Mouse (Mus musculus) layer of hippocampus, postnatal 10 days (tissue): ENCODE results near the gene Scyl1. TPM values are rescaled to one million over a fixed set of nuclear protein-coding genes. Genes with fewer than 3 reads are reported as not detected.

Experiments used
- DNase-seq, 2 experiments: peaks; one replicate each; pipeline ENCODE4 v3.0.0; 2021; ENCODE audit warnings: low spot score in 2 of 2
- total RNA-seq, 2 experiments: library from RNA; stranded (reverse); gene quantifications; 2 replicates each; pipeline ENCODE4 v1.2.3; 2021

Gene Scyl1
- total RNA-seq, 2 experiments from 2014 or later, result 67.3 to 72.8 TPM

- DNase-seq, result peak in 1 of 2 experiments; percentile 36
Observed at GRCm38 (mm10) chr19:5745756-5746710, 25.2 kb downstream of the Scyl1 start.

DNA sequence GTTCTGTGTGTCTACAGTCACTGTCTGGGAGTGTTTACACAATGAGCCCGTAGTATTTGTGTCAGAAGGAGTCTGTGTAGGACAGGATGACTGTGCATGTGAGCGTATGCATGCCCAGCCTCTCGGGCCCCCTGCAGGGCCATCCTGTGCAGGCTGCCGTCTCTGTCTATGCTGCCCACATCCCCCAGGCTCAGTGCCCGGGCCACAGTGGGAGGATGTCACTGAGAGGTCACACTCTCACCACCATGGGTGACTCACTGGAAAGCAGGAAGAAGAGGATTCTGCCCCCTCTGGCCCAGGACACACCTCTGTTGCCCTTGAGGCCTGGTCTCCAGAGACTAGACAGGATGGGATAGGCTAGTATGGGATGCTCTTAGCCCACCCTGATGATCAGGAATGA, 27.6 kb downstream of the Scyl1 start:
- no peak for DNase-seq

DNA sequence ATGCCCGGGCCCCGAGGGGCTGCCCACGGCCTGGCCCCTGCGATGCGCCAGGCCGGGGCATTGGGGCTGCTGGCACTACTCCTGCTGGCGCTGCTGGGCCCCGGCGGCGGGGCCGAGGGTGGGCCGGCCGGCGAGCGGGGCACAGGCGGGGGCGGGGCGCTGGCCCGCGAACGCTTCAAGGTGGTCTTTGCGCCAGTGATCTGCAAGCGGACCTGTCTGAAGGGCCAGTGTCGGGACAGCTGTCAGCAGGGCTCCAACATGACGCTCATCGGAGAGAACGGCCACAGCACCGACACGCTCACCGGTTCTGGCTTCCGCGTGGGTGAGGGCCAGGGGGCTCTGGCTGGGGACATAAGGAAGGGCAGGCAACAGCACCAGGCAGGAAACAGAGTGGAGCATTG, 29.0 kb downstream of the Scyl1 start:
- peak in 1 of 2 experiments; percentile 53 for DNase-seq

- DNase-seq, result peak; percentile 83 to 87
Observed at GRCm38 (mm10) chr19:5741641-5742240, 29.5 kb downstream of the Scyl1 start.

- DNase-seq, result peak; percentile 73 to 80
Observed at GRCm38 (mm10) chr19:5740320-5741317, 30.6 kb downstream of the Scyl1 start, which contains the start of gene Ltbp3. Gene Ltbp3, plus strand, starts transcription at chr19:5740904.

- DNase-seq, result no peak
Observed at GRCm38 (mm10) chr19:5739446-5739845, 31.8 kb downstream of the Scyl1 start.

DNA sequence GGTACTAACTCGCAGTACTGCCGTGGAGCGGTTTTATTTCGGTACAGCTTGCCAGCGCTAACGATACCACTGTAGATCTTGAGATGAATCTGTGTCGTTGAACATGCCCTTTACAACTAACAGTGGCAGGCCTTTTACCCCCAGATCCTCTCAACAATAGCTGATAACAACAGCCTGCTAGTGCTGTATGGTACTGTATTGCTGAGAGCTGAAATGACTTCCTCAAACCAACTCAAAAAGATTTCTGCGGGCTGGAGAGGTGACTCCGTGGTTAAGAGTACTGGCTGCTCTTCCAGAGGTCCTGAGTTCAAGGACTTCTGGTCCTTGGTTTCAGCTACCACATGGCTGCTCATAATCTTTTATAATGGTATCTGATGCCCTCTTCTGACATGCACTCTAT, 36.9 kb downstream of the Scyl1 start:
- DNase-seq, result no peak

GRCm38 (mm10) chr19:5731264-5731978, 39.8 kb downstream of the Scyl1 start:
- peak; percentile 92 to 93 for DNase-seq

DNA sequence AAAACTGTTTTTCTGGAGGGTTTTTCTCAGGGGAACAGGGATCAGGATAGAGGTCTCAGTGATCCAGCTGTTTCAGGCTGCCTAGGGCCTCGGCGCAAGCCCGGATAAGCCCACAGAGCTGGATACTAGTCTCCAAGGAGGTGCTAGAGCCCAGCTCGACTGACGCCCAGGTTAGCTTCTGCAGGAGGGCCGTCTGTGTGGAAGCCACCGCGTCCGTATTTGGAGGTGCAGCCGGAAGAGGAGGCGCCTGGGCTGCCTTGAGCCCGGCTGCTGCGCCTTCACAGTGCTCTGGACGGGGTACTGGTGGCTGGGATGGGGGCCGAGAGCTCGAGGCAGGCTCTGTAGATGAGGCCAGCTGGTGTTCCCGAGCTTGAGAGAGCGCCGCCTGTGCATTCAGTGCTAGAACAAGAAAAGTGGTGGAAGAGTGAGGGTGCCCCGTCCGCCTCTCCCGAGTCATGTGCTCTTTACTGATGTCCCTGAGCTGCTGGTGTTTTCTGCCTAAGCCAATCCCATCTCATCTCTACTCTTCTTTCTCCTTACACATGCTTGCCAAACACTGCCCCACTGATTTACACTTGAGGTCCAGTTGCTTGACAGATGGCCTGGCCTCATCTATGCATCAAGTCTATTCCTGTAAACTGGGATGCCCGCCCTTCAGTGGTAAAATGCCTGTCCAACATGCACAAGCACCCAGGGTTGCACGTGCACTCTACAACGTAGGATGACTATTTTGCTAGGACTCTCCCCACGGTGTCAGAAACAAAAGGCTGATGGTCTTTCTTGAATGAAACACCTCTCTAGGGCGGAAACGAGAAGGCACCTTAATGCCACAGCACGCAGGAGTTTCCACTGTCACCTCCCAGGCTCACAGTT, 40.7 kb downstream of the Scyl1 start:
- no peak for DNase-seq

DNA sequence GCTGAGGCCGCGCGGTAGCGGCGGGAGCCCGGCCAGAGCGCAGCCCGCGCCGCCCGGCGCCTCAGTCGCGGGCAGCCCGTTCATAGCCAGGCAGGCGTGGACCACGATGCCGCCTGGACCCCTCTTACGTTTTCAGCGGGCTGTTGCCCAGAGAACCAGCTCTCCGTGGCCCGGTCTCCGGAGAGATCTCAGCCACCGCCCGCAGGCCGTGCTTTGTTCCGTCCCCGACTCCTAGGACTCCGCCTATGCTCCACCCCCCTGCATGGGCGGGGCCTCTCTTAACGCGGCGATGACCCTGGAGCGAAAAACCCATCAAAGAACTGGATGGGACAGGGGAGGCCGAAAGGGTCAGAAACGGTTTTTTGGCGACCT, 41.8 kb downstream of the Scyl1 start, which contains the start of gene Fam89b:
TSS of gene Fam89b (minus strand) at position 210 of the 372 bp plus-strand sequence.
- peak; percentile 84 to 88 for DNase-seq

DNA sequence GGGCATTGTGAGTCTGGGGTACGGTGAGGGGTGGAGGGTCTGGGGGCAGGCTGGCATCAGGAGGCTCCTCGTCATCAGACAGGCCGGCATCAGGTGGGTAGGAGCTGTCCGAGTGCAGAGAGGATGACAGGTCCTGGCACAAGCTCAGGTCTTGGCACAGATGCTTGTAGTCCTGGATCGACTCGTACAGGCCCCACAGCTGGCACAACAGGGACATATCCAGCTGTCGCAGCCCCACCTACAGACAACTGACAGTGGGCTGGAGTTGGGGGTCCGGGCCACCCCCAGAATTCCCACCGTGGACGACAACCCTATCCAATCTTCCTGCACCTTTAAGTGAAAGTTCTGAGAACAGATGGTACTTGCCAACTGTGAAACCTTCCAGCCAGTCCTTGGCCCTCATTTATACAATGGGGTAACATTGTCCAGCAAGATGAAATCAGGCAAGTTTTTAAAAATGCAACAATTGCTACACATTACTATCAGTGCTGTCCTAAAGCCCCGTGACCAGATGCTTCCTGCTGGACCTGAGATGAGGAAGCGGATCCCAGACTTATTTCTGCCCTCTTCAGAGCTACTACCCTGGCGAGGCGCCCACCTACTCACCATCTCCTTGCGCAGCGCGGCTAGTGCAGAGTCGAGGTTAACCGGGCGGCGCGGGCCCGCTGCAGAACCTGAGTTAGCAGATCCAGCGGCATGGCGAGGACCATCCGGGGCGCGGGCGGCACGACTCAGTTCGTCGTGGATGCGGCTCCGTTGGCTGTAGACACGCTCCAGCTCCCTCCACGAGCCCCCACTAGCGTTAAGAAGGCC, 42.4 kb downstream of the Scyl1 start:
- DNase-seq, result peak; percentile 70 to 75

DNA sequence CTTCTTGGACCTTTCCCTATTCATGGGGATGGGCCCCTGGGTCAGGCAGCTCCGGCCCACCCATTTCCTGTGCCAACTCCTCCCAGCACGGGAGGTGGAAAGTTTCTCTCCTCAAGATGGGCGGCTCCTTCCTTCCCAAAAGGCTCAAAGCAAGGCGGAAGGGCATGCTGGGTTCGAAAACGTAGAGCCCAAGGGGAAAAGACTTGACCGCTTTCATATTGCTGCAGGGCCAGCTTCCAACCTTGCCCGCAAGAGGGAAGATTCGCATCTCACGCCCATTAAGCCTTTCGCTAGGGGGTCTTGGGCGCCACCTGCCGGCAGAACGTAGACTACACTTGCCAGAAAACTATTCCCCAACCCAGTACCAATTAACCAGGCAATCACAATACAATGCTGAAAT, 43.5 kb downstream of the Scyl1 start:
- peak; percentile 94 to 95 for DNase-seq

DNA sequence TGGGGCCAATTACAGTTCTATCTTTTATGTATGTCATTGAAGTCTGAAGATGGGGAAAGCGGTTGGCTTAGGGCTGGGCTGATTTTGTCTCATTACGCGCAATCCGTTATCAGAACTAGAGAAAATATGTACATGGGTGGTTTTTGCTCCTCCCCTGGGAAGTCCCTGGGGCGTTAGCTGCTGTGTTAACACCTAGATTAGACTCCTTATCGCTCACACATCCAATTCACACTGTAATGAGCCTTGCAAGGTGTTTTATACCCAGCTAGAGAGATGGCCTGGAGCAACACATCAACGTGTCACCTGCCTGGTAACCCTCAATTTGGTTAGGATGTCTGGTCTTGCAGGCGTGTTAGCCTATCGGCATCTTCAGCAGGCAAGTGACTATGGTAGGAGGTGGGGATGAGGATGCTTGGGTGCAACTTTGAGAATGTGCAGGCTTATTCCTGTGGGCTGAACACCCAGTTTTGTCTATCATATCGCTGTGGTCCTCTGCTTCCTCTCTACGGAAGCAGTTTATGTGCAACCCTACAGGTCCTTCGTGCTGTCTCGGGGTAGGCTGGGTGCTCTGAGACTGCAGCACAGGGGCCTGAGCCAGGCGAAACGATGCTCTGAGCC, 44.1 kb downstream of the Scyl1 start:
- no peak for DNase-seq

- peak in 1 of 2 experiments; percentile 45 for DNase-seq
Observed at GRCm38 (mm10) chr19:5725767-5726515, 45.3 kb downstream of the Scyl1 start, which contains the start of gene Ehbp1l1. Gene Ehbp1l1, minus strand, starts transcription at chr19:5726317.

DNA sequence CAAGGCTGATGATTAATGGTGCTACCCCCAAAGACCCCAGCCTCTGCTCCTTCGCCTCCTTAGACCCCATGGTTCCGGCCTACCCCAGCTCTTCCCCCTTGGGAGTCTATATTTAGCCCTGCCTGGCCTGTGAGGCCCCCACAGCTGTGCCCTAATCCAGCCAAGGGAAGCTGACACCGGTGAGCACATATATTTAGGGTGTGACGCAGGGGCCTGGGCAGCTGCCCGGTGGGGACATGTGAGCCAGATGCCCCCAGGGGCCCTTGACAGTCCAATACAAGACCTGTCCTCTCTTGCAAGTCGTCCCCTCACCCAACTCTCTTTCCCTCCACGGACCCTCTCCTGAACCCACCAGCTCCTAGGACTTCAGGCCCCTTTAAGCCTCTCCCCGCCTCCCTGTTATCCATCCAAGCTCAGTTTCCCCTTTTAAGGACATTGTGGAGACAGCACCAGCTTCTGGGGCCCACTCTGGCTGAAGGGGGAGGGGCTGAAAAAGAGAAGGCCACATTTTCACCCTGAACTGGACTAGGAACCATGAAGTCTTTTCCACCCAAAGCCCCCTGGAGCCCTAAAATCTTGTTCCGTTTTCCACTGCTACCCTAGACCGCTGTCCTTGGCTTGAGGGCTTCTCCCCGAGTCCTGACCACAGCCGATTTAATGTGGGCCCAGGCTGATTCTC, 46.1 kb downstream of the Scyl1 start:
- DNase-seq, result no peak

GRCm38 (mm10) chr19:5724549-5724941, 46.7 kb downstream of the Scyl1 start:
- DNase-seq, result no peak
